Mouse (Mus musculus) embryonic facial prominence, embryonic 10.5 days (tissue): ENCODE measurements around the gene Thy1. TPM values are rescaled to one million over a fixed set of nuclear protein-coding genes. Genes with fewer than 3 reads are reported as not detected.

ENCODE experiments used
- DNase-seq: peaks from one replicate; pipeline ENCODE4 v3.0.0-alpha.2; 2017; ENCODE audit warnings: low spot score
- H3K27ac ChIP-seq: fragments of 300-500 bp; sonication (generic); replicated peaks from 2 replicates; pipeline ENCODE4 v1.5.1; 2016; ENCODE audit warnings: mild to moderate bottlenecking
- H3K27me3 ChIP-seq: fragments of 300-500 bp; sonication (generic); replicated peaks from 2 replicates; pipeline ENCODE4 v1.6.1; 2016; ENCODE audit warnings: low read depth, mild to moderate bottlenecking; ENCODE audit not compliant: poor library complexity, severe bottlenecking
- H3K36me3 ChIP-seq: fragments of 300-500 bp; sonication (generic); replicated peaks from 2 replicates; pipeline ENCODE4 v1.6.1; 2016; ENCODE audit warnings: mild to moderate bottlenecking, moderate library complexity
- H3K4me1 ChIP-seq: fragments of 300-500 bp; sonication (generic); 2 replicates; pipeline ENCODE4 v1.6.1; 2016
- H3K4me3 ChIP-seq: fragments of 300-500 bp; sonication (generic); 2 replicates; pipeline ENCODE4 v1.5.1; 2016; ENCODE audit warnings: mild to moderate bottlenecking, moderate library complexity
- H3K9me3 ChIP-seq: fragments of 300-500 bp; sonication (generic); 2 replicates; pipeline ENCODE4 v1.6.1; 2016; ENCODE audit warnings: mild to moderate bottlenecking
- WGBS: fragments of 180-500 bp; shearing (Covaris S2); methylation state at CpG from one replicate; pipeline ENCODE4 v1.1.7; 2016; 5-methylcytosine and 5-hydroxymethylcytosine counted together
- polyA plus RNA-seq: library from polyadenylated mRNA; unstranded; fragments of >200 nt; fragmentation: Nextera tagmentation; extraction: Ambion mirVana; gene quantifications from 2 replicates; pipeline ENCODE4 v1.2.1, GENCODE M21; 2016

Gene Thy1
- 0.39 and 0.41 TPM in 2 replicates for polyA plus RNA-seq

GRCm38 (mm10) chr9:44042836-44043707 lies at the start of gene Thy1:
TSS of gene Thy1 (plus strand) at chr9:44043384.
- Histone ChIP-seq H3K36me3 (no peaks in the 10 kb centered on the region), H3K9me3 (no peaks in the 10 kb centered on the region), H3K27ac (0 out of 2 replicates have a peak within 1 kb of the TSS, but pooled peaks have one; percentile 24), H3K27me3 (peaks cover 66% of the 10 kb centered on the region), H3K4me3 (peak within 1 kb of the TSS; percentile 56), H3K4me1 (peaks cover 30% of the 10 kb centered on the region)
- peak; percentile 62 for DNase-seq
- under 1% methylated on average over 30 of the region's 30 CpGs for WGBS

- Histone ChIP-seq H3K27me3 (no peaks in the 10 kb centered on the region), H3K27ac (no peak overlapping the region), H3K4me3 (no peak overlapping the region), H3K9me3 (no peaks in the 10 kb centered on the region), H3K4me1 (peaks cover 34% of the 10 kb centered on the region), H3K36me3 (no peaks in the 10 kb centered on the region)
- WGBS = 77% methylated on average over 2 of the region's 2 CpGs
- DNase-seq = no peak
Measured at GRCm38 (mm10) chr9:43997681-43998080, 45.5 kb upstream of the Thy1 start.

GRCm38 (mm10) chr9:43998851-43999250 lies 44.3 kb upstream of the Thy1 start:
- no peaks in the 10 kb centered on the region for H3K36me3 ChIP-seq
- WGBS = 65% methylated on average over 4 of the region's 4 CpGs
- no peak for DNase-seq
- no peak overlapping the region for H3K27ac ChIP-seq
- no peak overlapping the region for H3K4me3 ChIP-seq
- H3K27me3 ChIP-seq = no peaks in the 10 kb centered on the region
- H3K9me3 ChIP-seq = no peaks in the 10 kb centered on the region
- peaks cover 23% of the 10 kb centered on the region for H3K4me1 ChIP-seq

GRCm38 (mm10) chr9:44004362-44004761 lies 38.8 kb upstream of the Thy1 start:
- no peaks in the 10 kb centered on the region for H3K27me3 ChIP-seq
- no peaks in the 10 kb centered on the region for H3K36me3 ChIP-seq
- WGBS = 79% methylated on average over 3 of the region's 3 CpGs
- no peaks in the 10 kb centered on the region for H3K9me3 ChIP-seq
- no peaks in the 10 kb centered on the region for H3K4me1 ChIP-seq
- no peak overlapping the region for H3K27ac ChIP-seq
- DNase-seq = no peak
- no peak overlapping the region for H3K4me3 ChIP-seq

GRCm38 (mm10) chr9:44005305-44005704 lies 37.9 kb upstream of the Thy1 start:
- Histone ChIP-seq H3K27me3 (no peaks in the 10 kb centered on the region), H3K27ac (no peak overlapping the region), H3K36me3 (no peaks in the 10 kb centered on the region), H3K4me1 (no peaks in the 10 kb centered on the region), H3K9me3 (no peaks in the 10 kb centered on the region), H3K4me3 (no peak overlapping the region)
- 88% methylated on average over 3 of the region's 3 CpGs for WGBS
- DNase-seq = no peak

GRCm38 (mm10) chr9:44007323-44007722 lies 35.9 kb upstream of the Thy1 start:
- Histone ChIP-seq H3K27ac (no peak overlapping the region), H3K4me3 (no peak overlapping the region), H3K4me1 (no peaks in the 10 kb centered on the region), H3K27me3 (no peaks in the 10 kb centered on the region), H3K36me3 (no peaks in the 10 kb centered on the region), H3K9me3 (no peaks in the 10 kb centered on the region)
- DNase-seq = no peak
- WGBS = 70% methylated on average over 2 of the region's 2 CpGs

- H3K4me3 ChIP-seq = no peak overlapping the region
Measured at GRCm38 (mm10) chr9:44007991-44008390, 35.2 kb upstream of the Thy1 start.

GRCm38 (mm10) chr9:44010900-44011299 lies 32.3 kb upstream of the Thy1 start:
- WGBS = 84% methylated on average over 3 of the region's 3 CpGs
- Histone ChIP-seq H3K27me3 (0 out of 2 replicates have a peak, but pooled peaks cover 4% of the 10 kb centered on the region), H3K9me3 (no peaks in the 10 kb centered on the region), H3K36me3 (no peaks in the 10 kb centered on the region), H3K4me1 (0 out of 2 replicates have a peak, but pooled peaks cover 6% of the 10 kb centered on the region), H3K27ac (no peak overlapping the region), H3K4me3 (no peak overlapping the region)
- DNase-seq = no peak

More at GRCm38 (mm10) chr9:44007991-44008390, 35.2 kb upstream of the Thy1 start:
- H3K4me1 ChIP-seq = 0 out of 2 replicates have a peak, but pooled peaks cover 4% of the 10 kb centered on the region
- H3K27me3 ChIP-seq = no peaks in the 10 kb centered on the region
- WGBS = 74% methylated on average over 3 of the region's 3 CpGs
- no peaks in the 10 kb centered on the region for H3K36me3 ChIP-seq
- no peak for DNase-seq
- H3K9me3 ChIP-seq = no peaks in the 10 kb centered on the region
- no peak overlapping the region for H3K27ac ChIP-seq

- 0 out of 2 replicates have a peak, but pooled peaks cover 4% of the 10 kb centered on the region for H3K27me3 ChIP-seq
- 87% methylated on average over 5 of the region's 5 CpGs for WGBS
- H3K27ac ChIP-seq = no peak overlapping the region
- 0 out of 2 replicates have a peak, but pooled peaks cover 6% of the 10 kb centered on the region for H3K4me1 ChIP-seq
- H3K9me3 ChIP-seq = no peaks in the 10 kb centered on the region
- H3K4me3 ChIP-seq = no peak overlapping the region
- no peaks in the 10 kb centered on the region for H3K36me3 ChIP-seq
- no peak for DNase-seq
Measured at GRCm38 (mm10) chr9:44011668-44012067, 31.5 kb upstream of the Thy1 start.

GRCm38 (mm10) chr9:44012164-44012563 lies 31.0 kb upstream of the Thy1 start:
- H3K36me3 ChIP-seq = no peaks in the 10 kb centered on the region
- WGBS = 72% methylated on average over 6 of the region's 6 CpGs
- H3K4me1 ChIP-seq = 0 out of 2 replicates have a peak, but pooled peaks cover 6% of the 10 kb centered on the region
- no peak overlapping the region for H3K4me3 ChIP-seq
- DNase-seq = no peak
- no peak overlapping the region for H3K27ac ChIP-seq
- H3K9me3 ChIP-seq = no peaks in the 10 kb centered on the region
- 0 out of 2 replicates have a peak, but pooled peaks cover 4% of the 10 kb centered on the region for H3K27me3 ChIP-seq

- no peak for DNase-seq
- no peaks in the 10 kb centered on the region for H3K9me3 ChIP-seq
- no peak overlapping the region for H3K27ac ChIP-seq
- H3K36me3 ChIP-seq = no peaks in the 10 kb centered on the region
- H3K4me1 ChIP-seq = 0 out of 2 replicates have a peak, but pooled peaks cover 6% of the 10 kb centered on the region
- 55% methylated on average over 8 of the region's 8 CpGs for WGBS
- 0 out of 2 replicates have a peak, but pooled peaks cover 4% of the 10 kb centered on the region for H3K27me3 ChIP-seq
- no peak overlapping the region for H3K4me3 ChIP-seq
Measured at GRCm38 (mm10) chr9:44012761-44013301, 30.4 kb upstream of the Thy1 start.

- Histone ChIP-seq H3K4me1 (0 out of 2 replicates have a peak, but pooled peaks cover 6% of the 10 kb centered on the region), H3K36me3 (no peaks in the 10 kb centered on the region), H3K27ac (no peak overlapping the region), H3K27me3 (0 out of 2 replicates have a peak, but pooled peaks cover 4% of the 10 kb centered on the region), H3K9me3 (no peaks in the 10 kb centered on the region), H3K4me3 (no peak overlapping the region)
- WGBS = 79% methylated on average over 6 of the region's 6 CpGs
- DNase-seq = no peak
Measured at GRCm38 (mm10) chr9:44013781-44014180, 29.4 kb upstream of the Thy1 start.
